ENCODE assay signal across 18 mouse cellular contexts in the genomic region with DNA sequence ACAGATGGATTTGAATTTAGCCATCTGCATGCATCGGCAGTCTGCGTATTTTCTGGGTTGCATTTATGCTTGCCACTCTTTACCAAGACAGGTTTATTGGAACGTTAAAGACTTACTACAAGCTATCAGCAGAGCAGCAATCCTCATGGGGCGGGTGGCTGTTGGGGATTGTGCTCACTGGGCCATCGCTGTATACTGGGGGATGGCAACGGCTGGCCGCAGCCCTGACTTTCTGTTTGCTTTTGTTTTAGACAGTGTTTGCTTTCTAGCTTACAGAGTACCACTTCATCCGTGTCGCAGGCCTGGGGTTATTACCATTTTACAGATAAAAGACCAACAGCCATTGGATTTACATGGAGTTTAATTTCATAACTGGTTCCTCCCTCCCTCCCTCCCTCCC. TPM values are rescaled to one million over a fixed set of nuclear protein-coding genes. Genes with fewer than 3 reads are reported as not detected.
A peak's percentile ranks its signal among the peaks of the same experiment; 100 is the strongest.
DNase-seq lines count a peak whose midpoint lies in the region; ATAC-seq and TF ChIP-seq lines count a peak whose summit lies in the region.
"Had no signal": no experiment of that assay in that cellular context is flagged by ENCODE, and none has a peak within 500 bp of the region (broad histone marks: within the 10 kb centered on the region; RNA-seq: fewer than 3 reads in every experiment).

No protein-coding gene starts in this region.

- no peaks in the 10 kb centered on the region for H3K9me3 ChIP-seq in forebrain, embryonic 15.5 days
- H3K9me3 ChIP-seq in forebrain, postnatal 0 days (ENCODE audit: low read length): no peaks in the 10 kb centered on the region
- H3K9me3 ChIP-seq in kidney, postnatal 0 days (replicated peaks; ENCODE audit: low read length): no peaks in the 10 kb centered on the region
- no peaks in the 10 kb centered on the region for H3K9me3 ChIP-seq in neural tube, embryonic 11.5 days (ENCODE audit: control insufficient read depth, low read length)
- no peaks in the 10 kb centered on the region for H3K9me3 ChIP-seq in neural tube, embryonic 15.5 days (replicated peaks)
- no peaks in the 10 kb centered on the region for H3K9me3 ChIP-seq in liver, embryonic 12.5 days (replicated peaks)
- H3K9me3 ChIP-seq: heart, embryonic 12.5 days had no signal

- 63% methylated on average over 9 of the region's 9 CpGs for WGBS in forebrain, embryonic 15.5 days
- WGBS in forebrain, postnatal 0 days: 51% methylated on average over 9 of the region's 9 CpGs
- 23% methylated on average over 9 of the region's 9 CpGs for WGBS in kidney, postnatal 0 days
- 50% methylated on average over 9 of the region's 9 CpGs for WGBS in neural tube, embryonic 11.5 days
- whole genome bisulfite sequencing in neural tube, embryonic 15.5 days: 19% methylated on average over 9 of the region's 9 CpGs
- 56% methylated on average over 9 of the region's 9 CpGs for WGBS in liver, embryonic 12.5 days (ENCODE audit: insufficient replicate concordance)

- H3K4me3 ChIP-seq in forebrain, embryonic 15.5 days: no peak overlapping the region
- no peak overlapping the region for H3K4me3 ChIP-seq in forebrain, postnatal 0 days (ENCODE audit: low read depth, low read length)
- H3K4me3 ChIP-seq in kidney, postnatal 0 days (replicated peaks; ENCODE audit: low read depth, low read length): no peak overlapping the region
- H3K4me3 ChIP-seq in neural tube, embryonic 11.5 days (ENCODE audit: low read depth, low read length): no peak overlapping the region
- no peak overlapping the region for H3K4me3 ChIP-seq in neural tube, embryonic 15.5 days (replicated peaks)
- no peak overlapping the region for H3K4me3 ChIP-seq in liver, embryonic 12.5 days
- H3K4me3 ChIP-seq: heart, embryonic 12.5 days; myocyte had no signal

- no peak overlapping the region for H3K9ac ChIP-seq in forebrain, embryonic 15.5 days (replicated peaks)
- H3K9ac ChIP-seq in forebrain, postnatal 0 days: no peak overlapping the region
- H3K9ac ChIP-seq in kidney, postnatal 0 days (ENCODE audit: low read depth, low read length): no peak overlapping the region
- H3K9ac ChIP-seq in neural tube, embryonic 11.5 days (ENCODE audit: low read length): no peak overlapping the region
- no peak overlapping the region for H3K9ac ChIP-seq in neural tube, embryonic 15.5 days (replicated peaks)
- no peak overlapping the region for H3K9ac ChIP-seq in liver, embryonic 12.5 days
- H3K9ac ChIP-seq: heart, embryonic 12.5 days had no signal

- H3K27ac ChIP-seq in forebrain, embryonic 15.5 days (replicated peaks): peak overlapping the region; percentile 29; the same call in 1 of the 2 replicates
- no peak overlapping the region for H3K27ac ChIP-seq in forebrain, postnatal 0 days (ENCODE audit: low read depth, low read length)
- H3K27ac ChIP-seq in kidney, postnatal 0 days: no peak overlapping the region
- no peak overlapping the region for H3K27ac ChIP-seq in neural tube, embryonic 11.5 days (ENCODE audit: low read depth, low read length)
- no peak overlapping the region for H3K27ac ChIP-seq in neural tube, embryonic 15.5 days (replicated peaks)
- H3K27ac ChIP-seq in liver, embryonic 12.5 days: no peak overlapping the region

- no peaks in the 10 kb centered on the region for H3K36me3 ChIP-seq in forebrain, embryonic 15.5 days
- H3K36me3 ChIP-seq in forebrain, postnatal 0 days (ENCODE audit: insufficient read depth): no peaks in the 10 kb centered on the region
- H3K36me3 ChIP-seq in kidney, postnatal 0 days (ENCODE audit: insufficient read depth, low read length): no peaks in the 10 kb centered on the region
- H3K36me3 ChIP-seq in neural tube, embryonic 11.5 days (ENCODE audit: control insufficient read depth, insufficient read depth, low read length): no peaks in the 10 kb centered on the region
- no peaks in the 10 kb centered on the region for H3K36me3 ChIP-seq in neural tube, embryonic 15.5 days
- no peaks in the 10 kb centered on the region for H3K36me3 ChIP-seq in liver, embryonic 12.5 days
- H3K36me3 ChIP-seq: heart, embryonic 12.5 days had no signal

- TF ChIP-seq CTCF in forebrain, postnatal 0 days (IDR thresholded peaks at IDR 0.05; ENCODE audit: low read depth): no peak
- no peak for TF ChIP-seq CTCF in kidney, postnatal 0 days (IDR thresholded peaks at IDR 0.05; ENCODE audit: low read depth)

- peaks cover 47% of the 10 kb centered on the region for H3K4me1 ChIP-seq in forebrain, embryonic 15.5 days
- H3K4me1 ChIP-seq in forebrain, postnatal 0 days (ENCODE audit: insufficient read depth): peaks cover 10% of the 10 kb centered on the region
- H3K4me1 ChIP-seq in kidney, postnatal 0 days (replicated peaks; ENCODE audit: insufficient read depth, low read length): 0 out of 2 replicates have a peak, but pooled peaks cover under 1% of the 10 kb centered on the region
- peaks cover 33% of the 10 kb centered on the region for H3K4me1 ChIP-seq in neural tube, embryonic 11.5 days (ENCODE audit: control insufficient read depth, insufficient read depth, low read length)
- peaks cover 42% of the 10 kb centered on the region for H3K4me1 ChIP-seq in neural tube, embryonic 15.5 days
- H3K4me1 ChIP-seq in liver, embryonic 12.5 days: no peaks in the 10 kb centered on the region
- H3K4me1 ChIP-seq: heart, embryonic 12.5 days had no signal

- no peak for ATAC-seq in forebrain, embryonic 15.5 days (replicated peaks)
- no peak for ATAC-seq in forebrain, postnatal 0 days
- ATAC-seq in kidney, postnatal 0 days (replicated peaks; ENCODE audit: low FRiP score, low read depth): 0 out of 2 replicates have a peak, but pooled peaks have one; percentile 40
- peak; percentile 42; the same call in 1 of the 2 replicates for ATAC-seq in neural tube, embryonic 11.5 days (ENCODE audit: insufficient read depth, low FRiP score, low TSS enrichment)
- no peak for ATAC-seq in neural tube, embryonic 15.5 days (ENCODE audit: low FRiP score)
- no peak for ATAC-seq in liver, embryonic 12.5 days
- ATAC-seq: activated CD4-positive, CD25-positive, alpha-beta regulatory T cell, adult 4 months had no signal

- no peak overlapping the region for H3K4me2 ChIP-seq in forebrain, embryonic 15.5 days (replicated peaks)
- no peak overlapping the region for H3K4me2 ChIP-seq in forebrain, postnatal 0 days (ENCODE audit: low read depth)
- no peak overlapping the region for H3K4me2 ChIP-seq in kidney, postnatal 0 days (ENCODE audit: low read length)
- no peak overlapping the region for H3K4me2 ChIP-seq in neural tube, embryonic 11.5 days (ENCODE audit: low read depth)
- H3K4me2 ChIP-seq in neural tube, embryonic 15.5 days: no peak overlapping the region
- H3K4me2 ChIP-seq in liver, embryonic 12.5 days: no peak overlapping the region
- H3K4me2 ChIP-seq: heart, embryonic 12.5 days had no signal

- H3K27me3 ChIP-seq in forebrain, embryonic 15.5 days: no peaks in the 10 kb centered on the region
- no peaks in the 10 kb centered on the region for H3K27me3 ChIP-seq in forebrain, postnatal 0 days (ENCODE audit: insufficient read depth, low read length)
- no peaks in the 10 kb centered on the region for H3K27me3 ChIP-seq in kidney, postnatal 0 days (ENCODE audit: insufficient read depth, low read length)
- H3K27me3 ChIP-seq in neural tube, embryonic 11.5 days (ENCODE audit: control insufficient read depth, insufficient read depth, low read length): no peaks in the 10 kb centered on the region
- H3K27me3 ChIP-seq in neural tube, embryonic 15.5 days (replicated peaks): no peaks in the 10 kb centered on the region
- peaks cover 18% of the 10 kb centered on the region for H3K27me3 ChIP-seq in liver, embryonic 12.5 days (replicated peaks)

- DNase-seq in forebrain, postnatal 0 days: no peak
- DNase-seq in kidney, postnatal 0 days (ENCODE audit: low spot score): peak; percentile 58
- DNase-seq in kidney, adult 11 months: no peak
- DNase-seq in neural tube, embryonic 11.5 days (ENCODE audit: low spot score): no peak
- peak; percentile 12 for DNase-seq in lung, postnatal 25 days (ENCODE audit: low spot score)
- DNase-seq: adrenal gland, postnatal 25 days; cerebellum, adult 9-10 months; gastrocnemius, postnatal 36 days; heart, postnatal 4 days; kidney, postnatal 14 days; thymus, adult 2 months had no signal

RNA-seq across cellular contexts. Expression of gene Sema5b, which starts 28.8 kb away (rescaled TPM):
- polyA plus RNA-seq in forebrain, embryonic 15.5 days (2015; fragmentation: Nextera tagmentation; extraction: Ambion mirVana): 31.5 and 34.0 TPM in 2 replicates
- total RNA-seq in forebrain, postnatal 0 days (2014; rRNA removed): 18.4 and 30.1 TPM in 2 replicates
- polyA plus RNA-seq in forebrain, postnatal 0 days (2015; fragmentation: Nextera tagmentation; extraction: Ambion mirVana): 6.3 and 12.8 TPM in 2 replicates
- 1.7 and 2.2 TPM in 2 replicates for polyA plus RNA-seq in kidney, postnatal 0 days (2015; fragmentation: Nextera tagmentation; extraction: Ambion mirVana)
- polyA plus RNA-seq in neural tube, embryonic 11.5 days (2014; fragmentation: Nextera tagmentation; extraction: Ambion mirVana): 28.1 and 28.9 TPM in 2 replicates
- 16.9 and 17.2 TPM in 2 replicates for polyA plus RNA-seq in neural tube, embryonic 15.5 days (2015; fragmentation: Nextera tagmentation; extraction: Ambion mirVana)
- polyA plus RNA-seq in liver, embryonic 12.5 days (2016; fragmentation: Nextera tagmentation; extraction: Ambion mirVana): 0.17 and 0.62 TPM in 2 replicates
- total RNA-seq: megakaryocyte progenitor cell, adult 5-6 weeks had no signal
- polyA plus RNA-seq: activated CD4-positive, CD25-positive, alpha-beta regulatory T cell, adult 4 months; myocyte had no signal

Comparison
In these comparisons a context has a peak if more than half of its experiments do, and no peak if none do; other contexts are left out.
1. ATAC-seq: peak in kidney, postnatal 0 days (single experiment) and neural tube, embryonic 11.5 days (single experiment); none in forebrain, embryonic 15.5 days (single experiment), forebrain, postnatal 0 days (single experiment), neural tube, embryonic 15.5 days (single experiment) and liver, embryonic 12.5 days (single experiment).
2. DNase-seq: peak in kidney, postnatal 0 days (single experiment) and lung, postnatal 25 days (single experiment); none in forebrain, postnatal 0 days (single experiment), kidney, adult 11 months (single experiment) and neural tube, embryonic 11.5 days (single experiment).